Mouse (Mus musculus) testis, adult 2 months (tissue): Measurements from ENCODE around the gene Tdo2. TPM values are rescaled to one million over a fixed set of nuclear protein-coding genes. Genes with fewer than 3 reads are reported as not detected.

Source experiments
- H3K27ac ChIP-seq: fragments of 200-500 bp; 2 replicates; pipeline ENCODE4 v1.5.1; 2012; ENCODE audit warnings: low read depth, low read length; ENCODE audit not compliant: control insufficient read depth, insufficient read depth
- H3K27me3 ChIP-seq: fragments of 200-500 bp; 2 replicates; pipeline ENCODE4 v1.6.1; 2012; ENCODE audit warnings: mild to moderate bottlenecking, low read length, moderate library complexity; ENCODE audit not compliant: control insufficient read depth, insufficient read depth
- H3K36me3 ChIP-seq: fragments of 200-500 bp; 2 replicates; pipeline ENCODE4 v1.6.1; 2012; ENCODE audit warnings: mild to moderate bottlenecking, low read length; ENCODE audit not compliant: control insufficient read depth, insufficient read depth
- H3K4me1 ChIP-seq: fragments of 200-500 bp; 2 replicates; pipeline ENCODE4 v1.6.1; 2012; ENCODE audit warnings: low read length; ENCODE audit not compliant: control insufficient read depth, insufficient read depth
- H3K4me3 ChIP-seq: fragments of 200-500 bp; 2 replicates; pipeline ENCODE4 v1.5.1; 2012; ENCODE audit warnings: low read depth, mild to moderate bottlenecking, low read length, moderate library complexity, mixed read lengths; ENCODE audit not compliant: control insufficient read depth
- CTCF ChIP-seq: fragments of 200-500 bp; IDR thresholded peaks from 2 replicates; pipeline ENCODE4 v1.5.1; 2012; ENCODE audit warnings: low read depth, mild to moderate bottlenecking, inconsistent platforms, low read length, moderate library complexity; ENCODE audit not compliant: control insufficient read depth, insufficient read depth, insufficient replicate concordance
- POLR2A ChIP-seq: fragments of 200-500 bp; IDR thresholded peaks from 2 replicates; pipeline ENCODE4 v1.6.1; 2012; ENCODE audit warnings: low read depth, mild to moderate bottlenecking, inconsistent platforms, low read length, moderate library complexity; ENCODE audit not compliant: control insufficient read depth
- polyA plus RNA-seq: library from polyadenylated mRNA; depleted of rRNA; stranded (reverse); fragments of >200 nt; gene quantifications from 2 replicates; pipeline ENCODE4 v1.2.3, GENCODE M21; 2012; rRNA removed

The Tdo2 gene
- polyA plus RNA-seq, 1 experiment, result 0.40 TPM

GRCm38 (mm10) chr3:81910286-81911036 lies 65.5 kb downstream of the Tdo2 start:
- Histone ChIP-seq H3K4me1 (no peaks in the 10 kb centered on the region), H3K36me3 (no peaks in the 10 kb centered on the region), H3K27ac (no peak overlapping the region), H3K4me3 (no peak overlapping the region), H3K27me3 (no peaks in the 10 kb centered on the region)
- TF ChIP-seq POLR2A, result no peak
- no peak for TF ChIP-seq CTCF

Other genes starting within 250 kb of the Tdo2 start
- 3.3 and 4.0 TPM in 2 replicates for gene Ctso, start 43.6 kb downstream of the Tdo2 start, polyA plus RNA-seq
- not detected in 2 replicates for gene Asic5, start 6.1 kb upstream of the Tdo2 start, polyA plus RNA-seq
- 0.57 and 0.61 TPM in 2 replicates for gene Gucy1b1, start 98.5 kb upstream of the Tdo2 start, polyA plus RNA-seq
- 1.6 TPM in 2 replicates for gene Gucy1a1, start 169.6 kb upstream of the Tdo2 start, polyA plus RNA-seq